Mouse (Mus musculus) neural tube, embryonic 14.5 days (tissue): ENCODE data around the gene Gpsm2. TPM values are rescaled to one million over a fixed set of nuclear protein-coding genes. Genes with fewer than 3 reads are reported as not detected.

Experiments used
- polyA plus RNA-seq: library from polyadenylated mRNA; unstranded; fragments of >200 nt; fragmentation: Nextera tagmentation; extraction: Ambion mirVana; gene quantifications from 2 replicates; pipeline ENCODE4 v1.2.1, GENCODE M21; 2014

Gpsm2 gene
- polyA plus RNA-seq, 1 experiment from 2014 or later, result 15.6 TPM

Other genes with a start within 250 kb of the Gpsm2 start
- 1.8 TPM in 1 of 2 replicates, not detected in the other for gene 1700013F07Rik, start 188.2 kb downstream of the Gpsm2 start, polyA plus RNA-seq
- gene 5330417C22Rik, start 185.8 kb downstream of the Gpsm2 start, polyA plus RNA-seq, result 13.9 and 22.1 TPM in 2 replicates
- gene Tmem167b, start 159.8 kb downstream of the Gpsm2 start, polyA plus RNA-seq, result 47.1 and 57.8 TPM in 2 replicates
- gene Taf13, start 150.6 kb downstream of the Gpsm2 start, polyA plus RNA-seq, result 42.0 and 56.9 TPM in 2 replicates
- 113 and 114 TPM in 2 replicates for gene Wdr47, start 131.0 kb downstream of the Gpsm2 start, polyA plus RNA-seq
- gene Clcc1, start 68.4 kb downstream of the Gpsm2 start, polyA plus RNA-seq, result 29.6 and 38.1 TPM in 2 replicates
- 0.12 TPM in 1 of 2 replicates, not detected in the other for gene Aknad1, start 17.3 kb upstream of the Gpsm2 start, polyA plus RNA-seq
- gene Stxbp3, start 118.2 kb upstream of the Gpsm2 start, polyA plus RNA-seq, result 11.5 and 16.0 TPM in 2 replicates
- 0.07 TPM in 1 of 2 replicates, not detected in the other for gene Fndc7, start 167.7 kb upstream of the Gpsm2 start, polyA plus RNA-seq
- gene Prpf38b, start 189.4 kb upstream of the Gpsm2 start, polyA plus RNA-seq, result 46.3 and 47.7 TPM in 2 replicates
- 2.3 and 3.1 TPM in 2 replicates for gene Henmt1, start 217.6 kb upstream of the Gpsm2 start, polyA plus RNA-seq
- gene Gm9857, start 218.1 kb upstream of the Gpsm2 start, polyA plus RNA-seq, result not detected in 2 replicates